ENCODE assay signal across 8 mouse cellular contexts in genomic region chr9:40687053-40687452, GRCm38 (mm10). TPM values are rescaled to one million over a fixed set of nuclear protein-coding genes. Genes with fewer than 3 reads are reported as not detected.
DNase-seq lines count a peak whose midpoint lies in the region; ATAC-seq and TF ChIP-seq lines count a peak whose summit lies in the region.
"Had no signal": no experiment of that assay in that cellular context is flagged by ENCODE, and none has a peak within 500 bp of the region (broad histone marks: within the 10 kb centered on the region; RNA-seq: fewer than 3 reads in every experiment).

No protein-coding gene starts in this region.

- peak overlapping the region; percentile 90 for H3K27ac ChIP-seq in layer of hippocampus, adult 2 months
- no peak overlapping the region for H3K27ac ChIP-seq in forebrain, embryonic 11.5 days (ENCODE audit: low read depth, low read length)
- H3K27ac ChIP-seq in intestine, embryonic 16.5 days (ENCODE audit: low read length): peak overlapping the region; percentile 93; the same call in 1 of the 2 replicates
- H3K27ac ChIP-seq in neural tube, embryonic 15.5 days (replicated peaks): peak overlapping the region; percentile 97

- DNase-seq in layer of hippocampus, adult 2 months (ENCODE audit: low spot score in 2 of 2): no peak
- no peak for DNase-seq in layer of hippocampus, postnatal 10 days (ENCODE audit: low spot score in 2 of 2)
- no peak for DNase-seq in forebrain, embryonic 11.5 days (ENCODE audit: low spot score)
- no peak for DNase-seq in retina, embryonic 14.5 days (ENCODE audit: low spot score)
- DNase-seq in adrenal gland, postnatal 25 days: no peak
- DNase-seq: kidney, adult 18-20 months had no signal

- no peaks in the 10 kb centered on the region for H3K36me3 ChIP-seq in forebrain, embryonic 11.5 days (ENCODE audit: control insufficient read depth, insufficient read depth, low read length)
- no peaks in the 10 kb centered on the region for H3K36me3 ChIP-seq in intestine, embryonic 16.5 days (ENCODE audit: control insufficient read depth, insufficient read depth, low read length)
- no peaks in the 10 kb centered on the region for H3K36me3 ChIP-seq in neural tube, embryonic 15.5 days

- no peak; the same call in 1 of the 2 replicates for ATAC-seq in forebrain, embryonic 11.5 days (replicated peaks; ENCODE audit: low FRiP score)
- 0 out of 2 replicates have a peak, but pooled peaks have one; percentile 10 for ATAC-seq in intestine, embryonic 16.5 days
- peak; percentile 8; the same call in 1 of the 2 replicates for ATAC-seq in neural tube, embryonic 15.5 days (ENCODE audit: low FRiP score)

- TF ChIP-seq CTCF in layer of hippocampus, adult 2 months (conservative IDR thresholded peaks at IDR 0.05): no peak

- peak overlapping the region; percentile 81; the same call in 1 of the 2 replicates for H3K9ac ChIP-seq in forebrain, embryonic 11.5 days (ENCODE audit: low read length)
- peak overlapping the region; percentile 81 for H3K9ac ChIP-seq in intestine, embryonic 16.5 days (ENCODE audit: low read depth, low read length)
- H3K9ac ChIP-seq in neural tube, embryonic 15.5 days (replicated peaks): peak overlapping the region; percentile 93

- H3K4me1 ChIP-seq in forebrain, embryonic 11.5 days (replicated peaks; ENCODE audit: control insufficient read depth, insufficient read depth, low read length): no peaks in the 10 kb centered on the region; the same call in 1 of the 2 replicates
- H3K4me1 ChIP-seq in intestine, embryonic 16.5 days (ENCODE audit: control insufficient read depth, insufficient read depth, low read length): no peaks in the 10 kb centered on the region; the same call in 1 of the 2 replicates
- peaks cover 38% of the 10 kb centered on the region for H3K4me1 ChIP-seq in neural tube, embryonic 15.5 days

- peak overlapping the region; percentile 93 for H3K4me2 ChIP-seq in forebrain, embryonic 11.5 days (ENCODE audit: low read depth, low read length, severe bottlenecking)
- H3K4me2 ChIP-seq in intestine, embryonic 16.5 days (ENCODE audit: low read depth, low read length): peak overlapping the region; percentile 79
- H3K4me2 ChIP-seq in neural tube, embryonic 15.5 days: peak overlapping the region; percentile 86

- H3K9me3 ChIP-seq in forebrain, embryonic 11.5 days (ENCODE audit: control insufficient read depth, low read length): no peaks in the 10 kb centered on the region
- H3K9me3 ChIP-seq in intestine, embryonic 16.5 days (ENCODE audit: control insufficient read depth, low read length): no peaks in the 10 kb centered on the region
- H3K9me3 ChIP-seq in neural tube, embryonic 15.5 days (replicated peaks): no peaks in the 10 kb centered on the region

- 28% methylated on average over 5 of the region's 5 CpGs for WGBS in forebrain, embryonic 11.5 days
- WGBS in intestine, embryonic 16.5 days: 45% methylated on average over 5 of the region's 5 CpGs
- WGBS in neural tube, embryonic 15.5 days: 35% methylated on average over 5 of the region's 5 CpGs

- H3K27me3 ChIP-seq in forebrain, embryonic 11.5 days (ENCODE audit: control insufficient read depth, insufficient read depth, low read length): peaks cover 6% of the 10 kb centered on the region; the same call in 1 of the 2 replicates
- H3K27me3 ChIP-seq in intestine, embryonic 16.5 days (replicated peaks; ENCODE audit: control insufficient read depth, insufficient read depth, low read length): no peaks in the 10 kb centered on the region; the same call in 1 of the 2 replicates
- H3K27me3 ChIP-seq in neural tube, embryonic 15.5 days (replicated peaks): no peaks in the 10 kb centered on the region

- peak overlapping the region; percentile 68 for H3K4me3 ChIP-seq in layer of hippocampus, adult 2 months
- peak overlapping the region; percentile 59 for H3K4me3 ChIP-seq in forebrain, embryonic 11.5 days (ENCODE audit: low read depth, low read length)
- H3K4me3 ChIP-seq in intestine, embryonic 16.5 days (ENCODE audit: low read length): peak overlapping the region; percentile 73
- H3K4me3 ChIP-seq in neural tube, embryonic 15.5 days (replicated peaks): peak overlapping the region; percentile 69

RNA-seq across cellular contexts. Expression of gene Clmp, which starts 1.3 kb away (rescaled TPM):
- total RNA-seq in layer of hippocampus, adult 2 months (2021): 10 to 100 TPM; 25.3 to 33.3 TPM
- 10 to 100 TPM; 46.5 to 46.6 TPM for total RNA-seq in layer of hippocampus, postnatal 10 days (2021)
- polyA plus RNA-seq in forebrain, embryonic 11.5 days (2014; fragmentation: Nextera tagmentation; extraction: Ambion mirVana): 23.3 and 24.6 TPM in 2 replicates
- polyA plus RNA-seq in intestine, embryonic 16.5 days (2015; fragmentation: Nextera tagmentation; extraction: Ambion mirVana): 20.9 and 22.2 TPM in 2 replicates
- 41.7 and 51.2 TPM in 2 replicates for polyA plus RNA-seq in neural tube, embryonic 15.5 days (2015; fragmentation: Nextera tagmentation; extraction: Ambion mirVana)
- 2.8 and 5.9 TPM in 2 replicates for total RNA-seq in adrenal gland, postnatal 25 days (2021)

RNA-seq across cellular contexts. Expression of gene Gm21915, which starts 16.6 kb away (rescaled TPM):
- not detected for total RNA-seq in layer of hippocampus, adult 2 months (2021)
- not detected for total RNA-seq in layer of hippocampus, postnatal 10 days (2021)
- polyA plus RNA-seq in forebrain, embryonic 11.5 days (2014; fragmentation: Nextera tagmentation; extraction: Ambion mirVana): not detected in 2 replicates
- polyA plus RNA-seq in intestine, embryonic 16.5 days (2015; fragmentation: Nextera tagmentation; extraction: Ambion mirVana): not detected in 2 replicates
- polyA plus RNA-seq in neural tube, embryonic 15.5 days (2015; fragmentation: Nextera tagmentation; extraction: Ambion mirVana): not detected in 2 replicates
- total RNA-seq in adrenal gland, postnatal 25 days (2021): not detected in 2 replicates
